ENCODE assay signal across 8 mouse cellular contexts in genomic region chr8:80753017-80753715, GRCm38 (mm10). TPM values are rescaled to one million over a fixed set of nuclear protein-coding genes. Genes with fewer than 3 reads are reported as not detected.
DNase-seq lines count a peak whose midpoint lies in the region; ATAC-seq and TF ChIP-seq lines count a peak whose summit lies in the region.

No protein-coding gene starts in this region.

- peak; percentile 54 for ATAC-seq in activated CD4-positive, CD25-positive, alpha-beta regulatory T cell, adult 4 months
- peak; percentile 93 for ATAC-seq in common myeloid progenitor, adult 5-6 weeks (replicated peaks; ENCODE audit: low read depth, poor library complexity, severe bottlenecking)

- no peak overlapping the region for H3K4me3 ChIP-seq in gastrocnemius, adult 2 months

- TF ChIP-seq CTCF in gastrocnemius, adult 2 months (IDR thresholded peaks at IDR 0.05): peak; percentile 90

- intact Hi-C loops in gastrocnemius, adult 2 months (cut with DNase I): loop anchor here (2.0 to 5.0 kb wide), 2 partner anchors 124 to 246 kb away; no protein-coding TSS in a partner anchor

- H3K27ac ChIP-seq in gastrocnemius, adult 2 months: no peak overlapping the region

- DNase-seq in gastrocnemius, adult 2 months: peak; percentile 85
- DNase-seq in hindlimb bud, embryonic 11.5 days (ENCODE audit: extremely low spot score, low read depth, low spot score): peak; percentile 52
- DNase-seq in left cerebral cortex, adult 11 months (ENCODE audit: low spot score): peak; percentile 68
- DNase-seq in mesoderm, embryonic 11.5 days (ENCODE audit: low read depth, low spot score): peak; percentile 86
- peak; percentile 88 for DNase-seq in right cerebral cortex, postnatal 14 days
- peak; percentile 86 for DNase-seq in urinary bladder, postnatal 14 days (ENCODE audit: low spot score)

RNA-seq across cellular contexts. Expression of gene Smarca5, which starts 13.9 kb away (rescaled TPM):
- 10 to 100 TPM; 25.0 to 26.0 TPM for polyA plus RNA-seq in activated CD4-positive, CD25-positive, alpha-beta regulatory T cell, adult 4 months (2017; shearing (Covaris generic))
- 232 and 251 TPM in 2 replicates for total RNA-seq in common myeloid progenitor, adult 5-6 weeks (2017)
- total RNA-seq in gastrocnemius, adult 2 months (2021): 10 to 100 TPM; 28.6 to 38.4 TPM
